8 mouse cellular contexts compared by ENCODE assay signal in genomic region chr16:25349626-25350025, GRCm38 (mm10).
DNase-seq lines count a peak whose midpoint lies in the region; ATAC-seq lines count a peak whose summit lies in the region.

No protein-coding gene starts in this region.

- H3K4me3 ChIP-seq in forebrain, embryonic 14.5 days (ENCODE audit: low read depth, low read length) = no peak overlapping the region
- H3K4me3 ChIP-seq in hindbrain, embryonic 16.5 days (ENCODE audit: low read length) = no peak overlapping the region

- no peak overlapping the region for H3K4me2 ChIP-seq in forebrain, embryonic 14.5 days (ENCODE audit: low read length)
- no peak overlapping the region for H3K4me2 ChIP-seq in hindbrain, embryonic 16.5 days (ENCODE audit: low read length)

- no peak overlapping the region for H3K9ac ChIP-seq in forebrain, embryonic 14.5 days (ENCODE audit: low read length)
- H3K9ac ChIP-seq in hindbrain, embryonic 16.5 days (ENCODE audit: low read depth, low read length) = no peak overlapping the region

- 8% methylated on average over 3 of the region's 3 CpGs for WGBS in forebrain, embryonic 14.5 days
- WGBS in hindbrain, embryonic 16.5 days = 16% methylated on average over 3 of the region's 3 CpGs

- H3K27me3 ChIP-seq in forebrain, embryonic 14.5 days (replicated peaks; ENCODE audit: control insufficient read depth, insufficient read depth, low read length) = no peaks in the 10 kb centered on the region
- H3K27me3 ChIP-seq in hindbrain, embryonic 16.5 days (replicated peaks; ENCODE audit: control insufficient read depth, insufficient read depth, low read length) = no peaks in the 10 kb centered on the region

- H3K36me3 ChIP-seq in forebrain, embryonic 14.5 days (ENCODE audit: control insufficient read depth, insufficient read depth, low read length) = no peaks in the 10 kb centered on the region
- H3K36me3 ChIP-seq in hindbrain, embryonic 16.5 days (ENCODE audit: control insufficient read depth, insufficient read depth, low read length) = no peaks in the 10 kb centered on the region

- no peaks in the 10 kb centered on the region for H3K9me3 ChIP-seq in forebrain, embryonic 14.5 days (replicated peaks; ENCODE audit: control insufficient read depth, low read length)
- no peaks in the 10 kb centered on the region for H3K9me3 ChIP-seq in hindbrain, embryonic 16.5 days (ENCODE audit: control insufficient read depth, low read length)

- H3K27ac ChIP-seq in forebrain, embryonic 14.5 days (ENCODE audit: low read depth, low read length) = no peak overlapping the region
- H3K27ac ChIP-seq in hindbrain, embryonic 16.5 days (ENCODE audit: low read depth, low read length) = no peak overlapping the region

- peak; percentile 88 for DNase-seq in NIH3T3 (ENCODE audit: low read depth)
- peak; percentile 5 for DNase-seq in c-Kit-positive CD71-positive TER-119-positive erythroid progenitor cells, embryonic 14.5 days (ENCODE audit: low spot score)
- DNase-seq in forebrain, embryonic 14.5 days (ENCODE audit: low spot score) = peak; percentile 86
- DNase-seq in layer of hippocampus, postnatal 14 days (ENCODE audit: low spot score in 2 of 2) = peak; percentile 65 to 77
- DNase-seq in skeletal muscle tissue, adult 2 months (ENCODE audit: low read depth, low spot score) = peak; percentile 50

- ATAC-seq in forebrain, embryonic 14.5 days = peak; percentile 68
- ATAC-seq in hindbrain, embryonic 16.5 days = peak; percentile 37; the same call in 1 of the 2 replicates
- ATAC-seq in megakaryocyte-erythroid progenitor cell, adult 5-6 weeks (replicated peaks; ENCODE audit: low FRiP score, low TSS enrichment, poor library complexity, severe bottlenecking) = peak; percentile 65; the same call in 1 of the 2 replicates
- ATAC-seq in monocyte, adult 5-6 weeks (replicated peaks; ENCODE audit: insufficient number of reproducible peaks, low FRiP score, low TSS enrichment, poor library complexity, severe bottlenecking) = no peak

- H3K4me1 ChIP-seq in forebrain, embryonic 14.5 days (ENCODE audit: control insufficient read depth, insufficient read depth, low read length) = no peaks in the 10 kb centered on the region
- H3K4me1 ChIP-seq in hindbrain, embryonic 16.5 days (ENCODE audit: control insufficient read depth, insufficient read depth, low read depth, low read length) = no peaks in the 10 kb centered on the region

Comparison
In these comparisons a context has a peak if more than half of its experiments do, and no peak if none do; other contexts are left out.
1. DNase-seq: peak in every context shown above with its lines; median percentile 88 in NIH3T3; 86 in forebrain, embryonic 14.5 days; 71 in layer of hippocampus, postnatal 14 days; 50 in skeletal muscle tissue, adult 2 months; 5 in c-Kit-positive CD71-positive TER-119-positive erythroid progenitor cells, embryonic 14.5 days.